ENCODE assay signal across 15 mouse cellular contexts in genomic region chr16:35763590-35764296, GRCm38 (mm10). TPM values are rescaled to one million over a fixed set of nuclear protein-coding genes. Genes with fewer than 3 reads are reported as not detected.
DNase-seq lines count a peak whose midpoint lies in the region; ATAC-seq and TF ChIP-seq lines count a peak whose summit lies in the region.
"Had no signal": no experiment of that assay in that cellular context is flagged by ENCODE, and none has a peak within 500 bp of the region (broad histone marks: within the 10 kb centered on the region; RNA-seq: fewer than 3 reads in every experiment).

No protein-coding gene starts in this region.

- no peak for TF ChIP-seq CTCF in MEL (IDR thresholded peaks at IDR 0.05 in 2 of 3, conservative IDR thresholded peaks at IDR 0.05 in 1 of 3; ENCODE audit: control insufficient read depth in 1 of 3, insufficient read depth in 1 of 3, low read depth in 2 of 3, low read length in 3 of 3, poor library complexity in 1 of 3, severe bottlenecking in 1 of 3)
- no peak for TF ChIP-seq CTCF in liver, postnatal 0 days (IDR thresholded peaks at IDR 0.05; ENCODE audit: low read depth)

- 0 out of 4 replicates have a peak, but pooled peaks of 1 of the 2 experiments have one; percentile 31 for TF ChIP-seq POLR2A in MEL (IDR thresholded peaks at IDR 0.05; ENCODE audit: control insufficient read depth in 1 of 2, insufficient read depth in 1 of 2, low read depth in 1 of 2, low read length in 2 of 2, poor library complexity in 1 of 2)

- H3K79me2 ChIP-seq in MEL (ENCODE audit: control insufficient read depth, insufficient read depth, low read length, poor library complexity): peaks cover under 1% of the 10 kb centered on the region; the same call in 1 of the 2 replicates

- no peak overlapping the region for H3K9ac ChIP-seq in heart, embryonic 11.5 days (ENCODE audit: low read depth, low read length)
- peak overlapping the region; percentile 30 for H3K9ac ChIP-seq in MEL (ENCODE audit: control insufficient read depth, low read depth, low read length, poor library complexity, severe bottlenecking)
- H3K9ac ChIP-seq in liver, postnatal 0 days (replicated peaks): peak overlapping the region; percentile 30; the same call in 1 of the 2 replicates
- no peak overlapping the region for H3K9ac ChIP-seq in midbrain, embryonic 14.5 days (replicated peaks; ENCODE audit: low read length)
- H3K9ac ChIP-seq: forebrain, embryonic 13.5 days had no signal

- H3K9me3 ChIP-seq in heart, embryonic 11.5 days (replicated peaks; ENCODE audit: control insufficient read depth, low read length): no peaks in the 10 kb centered on the region
- no peaks in the 10 kb centered on the region for H3K9me3 ChIP-seq in MEL (replicated peaks; ENCODE audit: insufficient read depth, low read length)
- H3K9me3 ChIP-seq in erythroblast, embryonic 14.5 days (ENCODE audit: control insufficient read depth, low read length): no peaks in the 10 kb centered on the region
- H3K9me3 ChIP-seq in liver, postnatal 0 days (ENCODE audit: low read length): no peaks in the 10 kb centered on the region
- no peaks in the 10 kb centered on the region for H3K9me3 ChIP-seq in midbrain, embryonic 14.5 days (ENCODE audit: control insufficient read depth, low read length)
- H3K9me3 ChIP-seq: forebrain, embryonic 13.5 days had no signal

- 30% methylated on average over 11 of the region's 11 CpGs for WGBS in heart, embryonic 11.5 days (ENCODE audit: insufficient replicate concordance)
- 34% methylated on average over 11 of the region's 11 CpGs for whole genome bisulfite sequencing in liver, postnatal 0 days (ENCODE audit: insufficient replicate concordance)
- WGBS in midbrain, embryonic 14.5 days: 82% methylated on average over 11 of the region's 11 CpGs

- H3K27ac ChIP-seq in heart, embryonic 11.5 days (ENCODE audit: low read depth, low read length): peak overlapping the region; percentile 70
- peak overlapping the region; percentile 90 for H3K27ac ChIP-seq in MEL (ENCODE audit: control insufficient read depth, low read depth, low read length)
- H3K27ac ChIP-seq in liver, postnatal 0 days (ENCODE audit: low read depth): peak overlapping the region; percentile 85
- no peak overlapping the region for H3K27ac ChIP-seq in midbrain, embryonic 14.5 days (replicated peaks; ENCODE audit: low read depth, low read length)
- H3K27ac ChIP-seq: forebrain, embryonic 13.5 days had no signal

- no peak for TF ChIP-seq RAD21 in MEL (IDR thresholded peaks at IDR 0.05; ENCODE audit: low read depth, low read length)

- TF ChIP-seq EP300 in MEL (IDR thresholded peaks at IDR 0.05; ENCODE audit: low read depth in 1 of 2, low read length in 2 of 2): peak; percentile 83 to 89
- peak; percentile 91 for TF ChIP-seq EP300 in liver, postnatal 0 days (IDR thresholded peaks at IDR 0.05; ENCODE audit: low read depth)

- H3K4me1 ChIP-seq in heart, embryonic 11.5 days (ENCODE audit: control insufficient read depth, insufficient read depth, low read length): peaks cover 5% of the 10 kb centered on the region
- H3K4me1 ChIP-seq in MEL (ENCODE audit: control insufficient read depth in 1 of 2, insufficient read depth in 2 of 2, low read length in 2 of 2): peaks cover 5 to 30% of the 10 kb centered on the region in 2 experiments
- peaks cover 90% of the 10 kb centered on the region for H3K4me1 ChIP-seq in erythroblast, embryonic 14.5 days (ENCODE audit: control insufficient read depth)
- H3K4me1 ChIP-seq in liver, postnatal 0 days (ENCODE audit: insufficient read depth): peaks cover 48% of the 10 kb centered on the region
- peaks cover 16% of the 10 kb centered on the region for H3K4me1 ChIP-seq in midbrain, embryonic 14.5 days (ENCODE audit: control insufficient read depth, insufficient read depth, low read length)

- no peaks in the 10 kb centered on the region for H3K36me3 ChIP-seq in heart, embryonic 11.5 days (ENCODE audit: control insufficient read depth, insufficient read depth, low read length)
- peaks cover 0 to 20% of the 10 kb centered on the region in 2 experiments; a peak in 2 of 4 replicates for H3K36me3 ChIP-seq in MEL (ENCODE audit: control insufficient read depth in 1 of 2, insufficient read depth in 2 of 2, low read length in 2 of 2)
- H3K36me3 ChIP-seq in erythroblast, embryonic 14.5 days (ENCODE audit: control insufficient read depth): peaks cover 22% of the 10 kb centered on the region
- no peaks in the 10 kb centered on the region for H3K36me3 ChIP-seq in liver, postnatal 0 days (replicated peaks; ENCODE audit: insufficient read depth, low read length)
- no peaks in the 10 kb centered on the region for H3K36me3 ChIP-seq in midbrain, embryonic 14.5 days (ENCODE audit: control insufficient read depth, insufficient read depth, low read length)

- ATAC-seq in heart, embryonic 11.5 days (replicated peaks; ENCODE audit: insufficient number of reproducible peaks, low FRiP score, low TSS enrichment): peak; percentile 75; the same call in 1 of the 2 replicates
- ATAC-seq in liver, postnatal 0 days: peak; percentile 79
- no peak for ATAC-seq in midbrain, embryonic 14.5 days (ENCODE audit: low FRiP score, low TSS enrichment)
- ATAC-seq in CD4-positive, CD25-positive, alpha-beta regulatory T cell, adult 4 months: no peak
- no peak for ATAC-seq in inflammation-experienced regulatory T-cells, adult 6 months
- ATAC-seq: forebrain, embryonic 13.5 days had no signal

- peak overlapping the region; percentile 42 for H3K4me2 ChIP-seq in heart, embryonic 11.5 days
- peak overlapping the region; percentile 63 for H3K4me2 ChIP-seq in liver, postnatal 0 days (ENCODE audit: low read depth, low read length)
- no peak overlapping the region for H3K4me2 ChIP-seq in midbrain, embryonic 14.5 days (ENCODE audit: low read length)
- H3K4me2 ChIP-seq: forebrain, embryonic 13.5 days had no signal

- no peak for DNase-seq in heart, adult 9 months (ENCODE audit: low spot score in 2 of 2)
- DNase-seq in MEL (ENCODE audit: low read depth, low spot score): peak; percentile 94
- DNase-seq in liver, postnatal 0 days: peak; percentile 47
- no peak for DNase-seq in midbrain, embryonic 14.5 days
- DNase-seq: cerebellum, adult 8-10 months; gastrocnemius, postnatal 36 days; kidney, postnatal 25 days; lung, adult 18-20 months; retina, postnatal 1 day; thymus, postnatal 14 days had no signal

- H3K4me3 ChIP-seq in heart, embryonic 11.5 days (ENCODE audit: low read depth, low read length): no peak overlapping the region
- H3K4me3 ChIP-seq in MEL (ENCODE audit: control insufficient read depth in 1 of 2, insufficient read depth in 1 of 2, low read depth in 2 of 2, low read length in 2 of 2): peak overlapping the region in 1 of 2 experiments; percentile 3; a peak in 1 of 4 replicates
- peak overlapping the region; percentile 58 for H3K4me3 ChIP-seq in erythroblast, embryonic 14.5 days (replicated peaks)
- H3K4me3 ChIP-seq in liver, postnatal 0 days (ENCODE audit: low read depth, low read length): peak overlapping the region; percentile 31
- no peak overlapping the region for H3K4me3 ChIP-seq in midbrain, embryonic 14.5 days (replicated peaks; ENCODE audit: low read depth, low read length)
- H3K4me3 ChIP-seq: forebrain, embryonic 13.5 days had no signal

- no peaks in the 10 kb centered on the region for H3K27me3 ChIP-seq in heart, embryonic 11.5 days (ENCODE audit: control insufficient read depth, insufficient read depth, low read length)
- H3K27me3 ChIP-seq in MEL (ENCODE audit: control insufficient read depth in 1 of 2, insufficient read depth in 2 of 2, low read length in 2 of 2): no peaks in the 10 kb centered on the region
- no peaks in the 10 kb centered on the region for H3K27me3 ChIP-seq in erythroblast, embryonic 14.5 days (ENCODE audit: control insufficient read depth)
- H3K27me3 ChIP-seq in liver, postnatal 0 days (ENCODE audit: insufficient read depth, low read length): no peaks in the 10 kb centered on the region
- no peaks in the 10 kb centered on the region for H3K27me3 ChIP-seq in midbrain, embryonic 14.5 days (ENCODE audit: control insufficient read depth, insufficient read depth, low read length)
- H3K27me3 ChIP-seq: forebrain, embryonic 13.5 days had no signal

TF ChIP-seq in MEL, 35 proteins besides CTCF, POLR2A, EP300 and RAD21 (continues in another document):
- TF ChIP-seq ZNF384 (IDR thresholded peaks at IDR 0.05; ENCODE audit: low read depth, low read length) (0 out of 2 replicates have a peak, but pooled peaks have one; percentile 11), MYC (IDR thresholded peaks at IDR 0.05; ENCODE audit: low read depth, low read length) (peak; percentile 65; the same call in 1 of the 2 replicates), ZKSCAN1 (IDR thresholded peaks at IDR 0.05; ENCODE audit: low read depth, low read length) (no peak), KAT2A (conservative IDR thresholded peaks at IDR 0.05; ENCODE audit: low read depth, low read length) (no peak), POLR2AphosphoS2 (IDR thresholded peaks at IDR 0.05; ENCODE audit: low read length) (no peak), MAFK (IDR thresholded peaks at IDR 0.05; ENCODE audit: borderline replicate concordance, low read depth, low read length) (peak; percentile 36; the same call in 1 of the 2 replicates)

RNA-seq across cellular contexts. Expression of gene Dirc2, which starts 5.4 kb away (rescaled TPM):
- 11.3 and 12.0 TPM in 2 replicates for polyA plus RNA-seq in heart, embryonic 11.5 days (2014; fragmentation: Nextera tagmentation; extraction: Ambion mirVana)
- 1.6 and 2.1 TPM in 2 replicates for total RNA-seq in MEL (2012; rRNA removed)
- 1 to 10 TPM in 1 of 2 experiments, not detected in 1; 4.1 TPM for polyA plus RNA-seq in MEL (2012; ENCODE audit: insufficient read depth in 1 of 2, insufficient read length in 2 of 2, low read depth in 1 of 2, low replicate concordance in 2 of 2, missing spikeins in 1 of 2)
- polyA plus RNA-seq in erythroblast, embryonic 14.5 days (2012): 0.34 and 0.97 TPM in 2 replicates
- 5.7 and 6.2 TPM in 2 replicates for polyA plus RNA-seq in liver, postnatal 0 days (2015; fragmentation: Nextera tagmentation; extraction: Ambion mirVana)
- 40.5 and 44.5 TPM in 2 replicates for polyA plus RNA-seq in midbrain, embryonic 14.5 days (2014; fragmentation: Nextera tagmentation; extraction: Ambion mirVana)
- polyA plus RNA-seq in CD4-positive, CD25-positive, alpha-beta regulatory T cell, adult 4 months (2017; shearing (Covaris generic)): 1 to 10 TPM; 2.2 to 5.6 TPM
- polyA plus RNA-seq in inflammation-experienced regulatory T-cells, adult 6 months (2017; shearing (Covaris generic)): 1 to 10 TPM; 1.4 to 4.9 (median 1.9) TPM

RNA-seq across cellular contexts. Expression of gene Hspbap1, which starts 6.4 kb away (rescaled TPM):
- 12.7 and 13.3 TPM in 2 replicates for polyA plus RNA-seq in heart, embryonic 11.5 days (2014; fragmentation: Nextera tagmentation; extraction: Ambion mirVana)
- 7.2 and 9.6 TPM in 2 replicates for total RNA-seq in MEL (2012; rRNA removed)
- 1 to 10 TPM in 1 of 2 experiments, not detected in 1; 9.6 TPM for polyA plus RNA-seq in MEL (2012; ENCODE audit: insufficient read depth in 1 of 2, insufficient read length in 2 of 2, low read depth in 1 of 2, low replicate concordance in 2 of 2, missing spikeins in 1 of 2)
- 6.2 and 6.4 TPM in 2 replicates for polyA plus RNA-seq in erythroblast, embryonic 14.5 days (2012)
- 6.9 and 7.6 TPM in 2 replicates for polyA plus RNA-seq in liver, postnatal 0 days (2015; fragmentation: Nextera tagmentation; extraction: Ambion mirVana)
- 13.4 and 18.1 TPM in 2 replicates for polyA plus RNA-seq in midbrain, embryonic 14.5 days (2014; fragmentation: Nextera tagmentation; extraction: Ambion mirVana)
- 10 to 100 TPM; 35.1 to 36.3 TPM for polyA plus RNA-seq in CD4-positive, CD25-positive, alpha-beta regulatory T cell, adult 4 months (2017; shearing (Covaris generic))
- 10 to 100 TPM; 20.7 to 25.2 (median 21.8) TPM for polyA plus RNA-seq in inflammation-experienced regulatory T-cells, adult 6 months (2017; shearing (Covaris generic))

Comparison
In these comparisons a context has a peak if more than half of its experiments do, and no peak if none do; other contexts are left out.
1. ATAC-seq: peak in heart, embryonic 11.5 days (single experiment) and liver, postnatal 0 days (single experiment); none in midbrain, embryonic 14.5 days (single experiment), CD4-positive, CD25-positive, alpha-beta regulatory T cell, adult 4 months (single experiment) and inflammation-experienced regulatory T-cells, adult 6 months (single experiment).
2. H3K4me3 ChIP-seq: peak in erythroblast, embryonic 14.5 days (single experiment) and liver, postnatal 0 days (single experiment); none in heart, embryonic 11.5 days (single experiment) and midbrain, embryonic 14.5 days (single experiment).
3. H3K9ac ChIP-seq: peak in MEL (single experiment) and liver, postnatal 0 days (single experiment); none in heart, embryonic 11.5 days (single experiment) and midbrain, embryonic 14.5 days (single experiment).
4. DNase-seq: peak in MEL (single experiment) and liver, postnatal 0 days (single experiment); none in heart, adult 9 months (0 of 2) and midbrain, embryonic 14.5 days (single experiment).